Mouse (Mus musculus) cerebellum, adult 8-10 months (tissue): ENCODE measurements around the gene Zfand2a.

Experiments
- DNase-seq: peaks from one replicate; pipeline ENCODE4 v3.0.0; 2022

Zfand2a gene

DNA sequence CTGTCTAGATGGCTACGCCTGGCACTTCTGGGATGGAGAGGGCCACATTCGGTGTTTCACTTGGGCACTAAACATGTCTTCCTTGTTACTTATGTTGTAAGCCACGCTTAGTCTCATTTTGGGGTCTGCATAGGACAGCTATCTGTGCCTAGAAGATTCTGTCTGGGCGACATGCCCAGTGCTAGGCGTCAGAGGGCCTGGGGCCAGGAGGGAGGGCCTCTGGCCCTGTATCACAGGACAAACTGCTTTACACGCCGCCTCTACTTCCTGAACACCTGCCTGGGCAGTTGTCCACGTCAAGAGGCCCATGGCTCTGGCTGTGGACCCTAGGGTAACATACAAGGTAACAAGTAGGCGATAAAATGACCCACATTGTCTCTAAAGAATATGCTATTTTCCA is 56.4 kb downstream of the Zfand2a start:
- no peak for DNase-seq

DNA sequence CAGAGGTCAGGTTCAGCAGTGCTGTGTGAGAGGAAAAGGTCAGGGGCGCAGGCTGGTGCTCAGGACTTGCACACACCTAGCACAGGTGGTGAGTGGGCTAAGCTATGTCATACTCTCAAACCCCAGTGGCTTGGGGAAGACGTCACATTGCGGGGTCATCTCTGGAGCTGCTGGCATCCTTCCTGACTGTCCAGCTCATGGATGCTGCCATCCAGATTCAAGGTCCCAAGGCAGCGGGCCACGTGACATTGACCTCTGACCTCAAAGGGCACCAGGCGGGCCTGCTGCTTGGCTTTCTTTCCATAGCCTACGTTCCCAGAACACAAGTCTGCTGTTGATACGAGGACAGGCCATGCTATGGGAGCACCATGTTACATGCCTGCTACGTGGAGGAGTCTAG is 57.3 kb downstream of the Zfand2a start:
- no peak for DNase-seq

DNA sequence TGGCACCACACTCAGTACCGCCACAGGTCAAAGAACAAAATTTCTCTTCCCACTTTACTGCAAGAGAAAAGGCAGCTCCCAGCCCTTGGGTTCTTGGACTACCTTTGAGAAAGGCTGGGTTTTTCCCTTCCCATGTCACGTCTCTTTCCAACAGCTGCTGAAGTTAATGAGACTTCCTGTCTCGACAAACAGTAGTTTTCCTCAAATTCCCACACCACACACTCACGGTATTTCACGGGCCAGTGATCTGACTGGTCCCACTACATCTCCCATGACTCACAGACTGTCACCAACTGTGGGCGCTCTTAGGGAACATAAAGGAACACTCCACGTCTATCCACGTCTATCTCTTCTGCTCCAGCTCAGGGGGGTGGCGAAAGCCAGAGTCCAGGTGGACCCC is 59.2 kb downstream of the Zfand2a start:
- DNase-seq = no peak

DNA sequence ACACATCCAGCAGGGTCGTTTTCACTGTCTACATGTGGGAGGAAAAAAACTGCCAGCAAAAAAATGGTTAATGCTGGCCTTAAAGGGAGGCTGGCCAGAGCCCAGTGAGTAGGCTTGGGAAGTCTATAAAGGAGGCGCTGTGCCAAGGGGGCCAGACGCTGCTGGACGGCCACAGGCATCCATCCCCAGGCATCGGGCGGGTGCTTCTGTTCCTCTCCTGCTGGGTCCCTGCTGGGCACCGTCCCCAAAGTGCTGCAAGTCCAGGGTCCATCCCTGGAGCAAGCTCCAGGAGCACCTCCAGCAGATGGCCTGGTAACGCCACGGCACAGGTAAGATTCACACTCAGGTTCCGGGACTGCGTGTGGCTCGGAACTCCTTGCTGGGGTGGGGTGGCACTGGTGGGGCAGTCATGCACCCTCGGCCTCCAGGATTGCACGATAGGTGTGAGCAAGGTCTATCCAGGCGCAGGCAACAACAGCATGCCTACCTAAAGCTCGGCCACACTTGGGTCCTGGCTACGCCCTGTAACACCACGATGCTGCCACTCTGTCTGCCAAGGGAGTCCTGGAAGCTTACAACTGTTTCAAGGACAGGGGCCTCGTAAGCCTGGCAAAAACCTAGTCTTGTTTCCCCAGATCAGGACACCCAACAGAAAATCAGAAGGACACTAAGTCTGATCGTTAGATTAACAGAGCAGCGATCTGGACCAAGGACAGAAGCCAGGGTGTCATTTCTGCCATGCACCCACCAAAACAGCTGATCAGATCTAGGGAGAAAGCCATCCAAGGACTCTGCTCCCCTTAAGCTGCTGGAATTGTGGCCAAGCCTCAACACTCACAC is 61.1 kb downstream of the Zfand2a start, which contains the start of gene Gper1:
Gene Gper1, plus strand, starts transcription at position 126 of the 840 bp plus-strand sequence.
- DNase-seq = peak; percentile 51
